Mouse (Mus musculus): ENCODE data around the gene Kazn.

DNA sequence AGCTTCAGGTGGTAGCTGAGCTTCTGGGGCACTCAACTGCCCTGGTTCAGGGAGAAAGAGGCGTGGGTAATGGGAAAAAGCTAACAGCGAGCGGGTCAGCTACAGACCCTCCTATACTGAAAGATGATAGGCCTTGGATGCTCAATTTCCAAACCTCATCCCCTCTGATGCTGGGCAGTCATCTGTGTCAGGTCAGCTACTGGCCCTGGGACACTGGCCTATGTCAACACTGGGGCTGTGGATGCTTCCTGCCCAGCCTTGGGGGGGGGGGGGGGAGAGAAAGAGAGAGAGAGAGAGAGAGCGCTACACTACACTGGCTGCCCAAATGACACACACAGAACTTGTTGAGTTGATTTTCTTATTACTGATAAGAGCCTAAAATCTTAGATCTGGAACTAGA lies 28.6 kb upstream of the Kazn start:
- TF ChIP-seq USF1 (IDR thresholded peaks at IDR 0.05; ENCODE audit: low read depth) (no peak), CTCF (IDR thresholded peaks at IDR 0.05; ENCODE audit: control insufficient read depth, insufficient read depth, insufficient read length) (no peak), MAX (IDR thresholded peaks at IDR 0.05) (no peak), CEBPB (IDR thresholded peaks at IDR 0.05; ENCODE audit: low read depth) (no peak), MYOG (IDR thresholded peaks at IDR 0.05; ENCODE audit: control insufficient read depth, extremely low read depth, insufficient read length) (no peak), MYOD1 (IDR thresholded peaks at IDR 0.05; ENCODE audit: control insufficient read depth, insufficient read length, low read depth) (no peak), FOSL1 (IDR thresholded peaks at IDR 0.05; ENCODE audit: insufficient read depth, low read length, poor library complexity, severe bottlenecking) (no peak)

Data from C2C12 (cell line).